Mouse (Mus musculus): Measurements from ENCODE around the gene B3gnt7.

GRCm38 (mm10) chr1:86287473-86287872, 15.2 kb upstream of the B3gnt7 start:
- TF ChIP-seq CTCF (IDR thresholded peaks at IDR 0.05; ENCODE audit: extremely low read depth, insufficient read depth, low read length): no peak
- no peak for TF ChIP-seq POLR2A (IDR thresholded peaks at IDR 0.05; ENCODE audit: extremely low read depth, insufficient read depth, low read length)
